Mouse (Mus musculus) cerebellum, adult 2 months (tissue): ENCODE data around the gene Fbxw24. TPM values are rescaled to one million over a fixed set of nuclear protein-coding genes. Genes with fewer than 3 reads are reported as not detected.
"Not testable (repeated sequence)": the region's sequence is repeated elsewhere in the genome, so short reads cannot be mapped to it uniquely, and the experiment has no call there.

ENCODE experiments used
- DNase-seq, 2 experiments: peaks; one replicate each; pipeline ENCODE4 v3.0.0; 2021
- H3K27ac ChIP-seq: fragments of 200-500 bp; 2 replicates; pipeline ENCODE4 v1.5.1; 2012; ENCODE audit warnings: low read length, control low read depth, inconsistent platforms; ENCODE audit not compliant: insufficient read depth
- H3K27me3 ChIP-seq: fragments of 200-500 bp; 2 replicates; pipeline ENCODE4 v1.6.1; 2012; ENCODE audit warnings: inconsistent platforms, mild to moderate bottlenecking, low read length, moderate library complexity; ENCODE audit not compliant: control insufficient read depth, insufficient read depth
- H3K4me1 ChIP-seq: fragments of 200-500 bp; 2 replicates; pipeline ENCODE4 v1.6.1; 2011; ENCODE audit warnings: low read length; ENCODE audit not compliant: control insufficient read depth, insufficient read depth
- H3K4me3 ChIP-seq: fragments of 200-500 bp; replicated peaks from 2 replicates; pipeline ENCODE3; 2011; ENCODE audit warnings: mild to moderate bottlenecking, low read depth, low read length, control low read depth; ENCODE audit not compliant: insufficient read depth
- CTCF ChIP-seq: fragments of 200-500 bp; IDR thresholded peaks from 2 replicates; pipeline ENCODE4 v1.5.1; 2011; ENCODE audit warnings: low read depth, mild to moderate bottlenecking, control low read depth, low read length, moderate library complexity, borderline replicate concordance; ENCODE audit not compliant: insufficient read depth
- POLR2A ChIP-seq: fragments of 200-500 bp; IDR thresholded peaks from 2 replicates; pipeline ENCODE4 v1.6.1; 2011; ENCODE audit warnings: low read length, control low read depth, borderline replicate concordance; ENCODE audit not compliant: insufficient read depth
- WGBS: fragments of 180-500 bp; shearing (Covaris S2); methylation state at CpG from one replicate; pipeline ENCODE4 v1.1.7; 2018; 5-methylcytosine and 5-hydroxymethylcytosine counted together
- polyA plus RNA-seq: library from polyadenylated mRNA; depleted of rRNA; stranded (reverse); fragments of >200 nt; gene quantifications from 2 replicates; pipeline ENCODE4 v1.2.3, GENCODE M21; 2012; rRNA removed

Gene Fbxw24
- not detected in 2 replicates for polyA plus RNA-seq

GRCm38 (mm10) chr9:109625957-109626356 is at the start of gene Fbxw24:
TSS of gene Fbxw24 (minus strand) at chr9:109626057.
- H3K27ac ChIP-seq, H3K27me3 ChIP-seq, DNase-seq, H3K4me1 ChIP-seq, H3K4me3 ChIP-seq: not testable (repeated sequence)
- WGBS: 76% methylated on average over 2 of the region's 2 CpGs

- H3K27me3 ChIP-seq, H3K27ac ChIP-seq, H3K4me1 ChIP-seq, H3K4me3 ChIP-seq, DNase-seq: not testable (repeated sequence)
- 56% methylated on average over 2 of the region's 2 CpGs for WGBS
Measured at GRCm38 (mm10) chr9:109664552-109664951, 38.7 kb upstream of the Fbxw24 start, which contains the start of gene Fbxw25. TSS of gene Fbxw25 (minus strand) at chr9:109664652.

GRCm38 (mm10) chr9:109606837-109607236 is 19.0 kb downstream of the Fbxw24 start:
- not testable (repeated sequence) for H3K27me3 ChIP-seq, H3K27ac ChIP-seq, DNase-seq, H3K4me1 ChIP-seq, H3K4me3 ChIP-seq
- 35% methylated on average over 5 of the region's 5 CpGs for WGBS

DNA sequence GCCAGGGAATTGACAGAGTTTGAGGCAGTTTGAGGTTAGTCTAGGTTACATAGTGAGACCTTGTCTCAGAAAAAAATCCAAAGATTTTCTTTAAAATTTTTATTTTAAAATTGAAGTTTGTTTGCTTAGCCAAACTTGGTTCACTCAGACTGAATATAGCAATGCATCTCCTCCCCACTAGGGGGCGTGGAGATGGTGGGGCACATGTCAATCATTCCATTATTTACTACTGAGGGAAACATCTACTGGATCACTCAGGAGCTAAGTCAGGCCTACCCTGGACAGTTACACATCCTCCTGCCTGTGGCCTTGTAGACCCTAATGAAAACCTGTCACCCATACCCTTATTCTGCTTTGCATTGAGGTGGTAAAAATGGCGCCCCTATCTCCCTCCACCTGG is 23.7 kb downstream of the Fbxw24 start:
- DNase-seq, H3K4me1 ChIP-seq, H3K4me3 ChIP-seq, H3K27ac ChIP-seq, H3K27me3 ChIP-seq: not testable (repeated sequence)
- WGBS: 56% methylated on average over 2 of the region's 2 CpGs

DNA sequence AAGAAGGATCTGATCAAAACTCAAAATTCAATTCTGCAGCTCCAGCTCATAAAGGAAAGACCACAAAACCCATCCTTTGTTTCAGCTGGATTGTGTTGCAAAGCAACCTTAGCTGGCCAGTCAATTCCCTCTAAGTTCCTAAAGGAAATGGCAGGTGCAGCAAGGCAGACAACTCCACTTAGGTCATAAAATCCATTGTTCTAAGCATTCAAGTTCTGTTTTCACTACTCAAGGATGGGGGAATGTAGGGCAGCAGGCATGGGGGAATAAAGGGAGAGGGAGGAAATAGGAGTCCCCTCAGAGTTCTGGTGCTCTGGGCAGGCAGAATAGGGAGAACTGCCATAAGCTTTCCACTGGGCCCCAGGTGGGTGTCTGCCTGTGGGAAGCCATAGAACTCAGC is 28.6 kb downstream of the Fbxw24 start:
- TF ChIP-seq CTCF (no peak), POLR2A (no peak)
- DNase-seq: no peak
- no peaks in the 10 kb centered on the region for H3K27me3 ChIP-seq
- H3K27ac ChIP-seq: no peak overlapping the region
- H3K4me3 ChIP-seq: no peak overlapping the region
- no peaks in the 10 kb centered on the region for H3K4me1 ChIP-seq

GRCm38 (mm10) chr9:109594866-109595265 is 31.0 kb downstream of the Fbxw24 start:
- Histone ChIP-seq H3K27me3 (no peaks in the 10 kb centered on the region), H3K4me1 (no peaks in the 10 kb centered on the region), H3K4me3 (no peak overlapping the region), H3K27ac (no peak overlapping the region)
- no peak for DNase-seq
- WGBS: 73% methylated on average over 2 of the region's 2 CpGs
- TF ChIP-seq POLR2A: no peak
- no peak for TF ChIP-seq CTCF

DNA sequence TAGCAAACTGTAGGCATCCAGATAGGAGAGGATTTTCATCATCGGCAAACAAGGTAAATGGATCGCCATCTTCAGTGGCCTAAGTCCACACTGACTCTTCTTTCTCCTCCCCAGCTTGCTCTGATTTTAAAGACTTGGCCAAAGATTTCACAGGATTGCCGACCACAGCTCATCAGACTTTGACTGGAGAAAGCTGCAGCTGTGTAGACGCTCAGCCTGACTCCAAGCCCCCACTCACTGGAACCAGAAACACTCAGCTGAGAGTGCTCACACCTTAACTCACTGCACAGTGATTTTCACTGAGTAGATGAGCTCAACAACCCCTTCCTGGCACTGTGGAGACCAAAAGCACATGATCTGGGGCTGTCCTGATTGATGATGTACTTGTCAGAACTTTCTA is 57.7 kb downstream of the Fbxw24 start, which contains the start of gene Fbxw15:
Fbxw15 (minus strand) TSS at position 101 of the 400 bp plus-strand sequence.
- WGBS: 89% methylated on average over 4 of the region's 4 CpGs
- not testable (repeated sequence) for H3K27ac ChIP-seq, DNase-seq, H3K4me3 ChIP-seq, H3K4me1 ChIP-seq, H3K27me3 ChIP-seq

GRCm38 (mm10) chr9:109565546-109565945 is 60.3 kb downstream of the Fbxw24 start:
- DNase-seq: no peak
- Histone ChIP-seq H3K4me3 (no peak overlapping the region), H3K27me3 (no peaks in the 10 kb centered on the region), H3K27ac (no peak overlapping the region), H3K4me1 (no peaks in the 10 kb centered on the region)
- no peak for TF ChIP-seq CTCF
- TF ChIP-seq POLR2A: no peak
- 77% methylated on average over 1 of the region's 1 CpGs for WGBS

- H3K4me3 ChIP-seq: not testable (repeated sequence)
Measured at GRCm38 (mm10) chr9:109562106-109562505, 63.8 kb downstream of the Fbxw24 start.

DNA sequence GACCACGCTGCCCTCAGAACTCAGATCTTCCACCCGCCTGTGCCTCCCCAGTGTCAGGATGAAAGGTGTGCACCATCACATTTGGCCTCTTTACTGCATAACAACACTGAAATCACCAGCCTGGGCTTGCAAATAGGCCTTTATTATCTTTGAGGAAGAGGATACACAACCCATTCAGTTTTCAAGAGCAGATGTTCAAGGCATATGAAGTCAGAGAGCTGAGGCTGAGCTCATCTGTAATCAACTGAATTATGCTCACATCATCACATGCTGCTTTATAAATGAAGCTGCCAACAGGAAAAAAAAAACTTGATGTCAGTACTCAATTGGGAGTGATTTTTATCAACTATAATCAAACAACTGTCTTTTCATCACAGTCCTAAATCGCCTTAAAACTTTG is 73.4 kb downstream of the Fbxw24 start:
- Histone ChIP-seq H3K4me3 (no peak overlapping the region), H3K27me3 (no peaks in the 10 kb centered on the region), H3K27ac (no peak overlapping the region), H3K4me1 (no peaks in the 10 kb centered on the region)
- WGBS: 79% methylated on average over 3 of the region's 3 CpGs
- DNase-seq: no peak
- TF ChIP-seq CTCF: no peak

More at GRCm38 (mm10) chr9:109562106-109562505, 63.8 kb downstream of the Fbxw24 start:
- not testable (repeated sequence) for H3K27ac ChIP-seq, H3K4me1 ChIP-seq, DNase-seq, H3K27me3 ChIP-seq

Other genes with a start within 250 kb of the Fbxw24 start
- not detected in 2 replicates for gene Fbxw22, start 221.8 kb downstream of the Fbxw24 start, polyA plus RNA-seq
- gene Fbxw16, start 176.9 kb downstream of the Fbxw24 start, polyA plus RNA-seq: not detected in 2 replicates
- not detected in 2 replicates for gene Fbxw19, start 130.2 kb downstream of the Fbxw24 start, polyA plus RNA-seq
- not detected in 2 replicates for gene Fbxw15, start 57.8 kb downstream of the Fbxw24 start, polyA plus RNA-seq
- gene Fbxw25, start 38.6 kb upstream of the Fbxw24 start, polyA plus RNA-seq: not detected in 2 replicates
- gene Fbxw18, start 76.6 kb upstream of the Fbxw24 start, polyA plus RNA-seq: not detected in 2 replicates
- gene Fbxw26, start 120.0 kb upstream of the Fbxw24 start, polyA plus RNA-seq: not detected in 2 replicates
- gene Fbxw27, start 164.6 kb upstream of the Fbxw24 start, polyA plus RNA-seq: 0.18 TPM in 1 of 2 replicates, not detected in the other
- 0.20 and 0.33 TPM in 2 replicates for gene Spink8, start 186.2 kb upstream of the Fbxw24 start, polyA plus RNA-seq
- 20.7 and 21.4 TPM in 2 replicates for gene Nme6, start 206.7 kb upstream of the Fbxw24 start, polyA plus RNA-seq
- 0.78 and 1.5 TPM in 2 replicates for gene Camp, start 223.6 kb upstream of the Fbxw24 start, polyA plus RNA-seq
- gene Cdc25a, start 249.5 kb upstream of the Fbxw24 start, polyA plus RNA-seq: 9.2 and 9.6 TPM in 2 replicates